Mouse (Mus musculus) thymus, postnatal 0 days (tissue): ENCODE results near the gene Ifnk. TPM values are rescaled to one million over a fixed set of nuclear protein-coding genes. Genes with fewer than 3 reads are reported as not detected.

ENCODE experiments used
- DNase-seq: peaks from one replicate; pipeline ENCODE4 v3.0.0-alpha.2; 2015; ENCODE audit warnings: low spot score
- polyA plus RNA-seq: library from polyadenylated mRNA; unstranded; fragments of >200 nt; fragmentation: Nextera tagmentation; extraction: Ambion mirVana; gene quantifications from 2 replicates; pipeline ENCODE4 v1.2.1, GENCODE M21; 2015

Ifnk gene
- polyA plus RNA-seq, 1 experiment from 2014 or later, result 0.17 TPM

GRCm38 (mm10) chr4:35138077-35138476, 13.8 kb upstream of the Ifnk start:
- DNase-seq, result peak; percentile 44

- peak; percentile 64 for DNase-seq
Measured at GRCm38 (mm10) chr4:35140317-35140716, 11.5 kb upstream of the Ifnk start.

GRCm38 (mm10) chr4:35143472-35144102, 8.3 kb upstream of the Ifnk start:
- DNase-seq, result no peak

GRCm38 (mm10) chr4:35145726-35146125, 6.1 kb upstream of the Ifnk start:
- no peak for DNase-seq

GRCm38 (mm10) chr4:35146597-35146996, 5.3 kb upstream of the Ifnk start:
- DNase-seq, result no peak

- no peak for DNase-seq
Measured at GRCm38 (mm10) chr4:35148326-35148725, 3.5 kb upstream of the Ifnk start.

GRCm38 (mm10) chr4:35150706-35151105, 1.1 kb upstream of the Ifnk start:
- DNase-seq, result no peak

- DNase-seq, result no peak
Measured at GRCm38 (mm10) chr4:35154051-35154450, 2.2 kb downstream of the Ifnk start.

- DNase-seq, result peak; percentile 51
Measured at GRCm38 (mm10) chr4:35155132-35155922, 3.5 kb downstream of the Ifnk start.

GRCm38 (mm10) chr4:35156149-35156611, 4.3 kb downstream of the Ifnk start:
- DNase-seq, result peak; percentile 59

GRCm38 (mm10) chr4:35156751-35157611, 5.1 kb downstream of the Ifnk start, which contains the start of gene Mob3b:
TSS of gene Mob3b (minus strand) at chr4:35157484.
- peak; percentile 87 for DNase-seq

GRCm38 (mm10) chr4:35157815-35158214, 6.0 kb downstream of the Ifnk start:
- no peak for DNase-seq

- no peak for DNase-seq
Measured at GRCm38 (mm10) chr4:35165275-35165674, 13.4 kb downstream of the Ifnk start.

GRCm38 (mm10) chr4:35165947-35166346, 14.1 kb downstream of the Ifnk start:
- DNase-seq, result no peak

GRCm38 (mm10) chr4:35167855-35168254, 16.0 kb downstream of the Ifnk start:
- DNase-seq, result no peak

- no peak for DNase-seq
Measured at GRCm38 (mm10) chr4:35169571-35170125, 17.8 kb downstream of the Ifnk start.

- DNase-seq, result no peak
Measured at GRCm38 (mm10) chr4:35172471-35172870, 20.6 kb downstream of the Ifnk start.

GRCm38 (mm10) chr4:35173551-35173950, 21.7 kb downstream of the Ifnk start:
- no peak for DNase-seq

- no peak for DNase-seq
Measured at GRCm38 (mm10) chr4:35175566-35175965, 23.7 kb downstream of the Ifnk start.

GRCm38 (mm10) chr4:35177926-35178645, 26.2 kb downstream of the Ifnk start:
- DNase-seq, result no peak
